Mouse (Mus musculus) liver, embryonic 18 days (tissue): ENCODE data around the gene Tex26. TPM values are rescaled to one million over a fixed set of nuclear protein-coding genes. Genes with fewer than 3 reads are reported as not detected.

Experiments
- polyA plus RNA-seq: library from polyadenylated mRNA; depleted of rRNA; stranded (reverse); fragments of >200 nt; gene quantifications from 2 replicates; pipeline ENCODE4 v1.2.3, GENCODE M21; 2012; rRNA removed

Gene Tex26
- 0.03 TPM in 1 of 2 replicates, not detected in the other for polyA plus RNA-seq

DNA sequence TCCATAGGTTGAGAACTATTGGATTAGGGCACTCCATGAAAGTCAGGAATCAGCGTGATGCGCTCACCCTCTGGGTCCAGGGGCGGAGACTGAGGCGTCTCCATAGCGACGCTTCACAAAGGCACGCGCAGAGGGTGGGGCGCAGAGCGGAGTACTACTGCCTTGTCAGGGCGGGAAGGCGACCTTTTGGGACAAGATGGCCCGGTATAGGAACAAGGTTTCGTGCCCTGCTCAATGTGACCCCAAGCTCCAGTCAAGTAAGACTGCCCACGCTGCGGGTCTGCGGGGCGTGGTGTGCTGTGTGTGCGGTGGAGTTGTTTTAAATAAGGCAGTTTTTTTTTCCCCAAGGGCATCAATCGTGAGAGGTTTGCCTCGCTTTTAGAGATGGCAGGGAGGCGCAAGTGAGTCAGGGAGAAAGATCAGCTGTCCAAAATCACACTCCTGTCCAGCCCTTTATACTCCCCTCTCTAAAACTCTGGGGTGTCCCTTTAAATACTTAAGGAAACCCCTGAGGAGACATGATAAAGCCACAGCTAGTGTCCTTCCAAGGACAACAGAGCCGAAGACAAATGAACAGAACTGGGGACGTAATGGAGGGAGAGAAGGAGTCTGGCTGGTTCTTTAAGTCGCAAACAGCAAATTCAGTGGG, at the start of gene Tex26:
Tex26 (plus strand) TSS at position 130 of the 649 bp plus-strand sequence.

DNA sequence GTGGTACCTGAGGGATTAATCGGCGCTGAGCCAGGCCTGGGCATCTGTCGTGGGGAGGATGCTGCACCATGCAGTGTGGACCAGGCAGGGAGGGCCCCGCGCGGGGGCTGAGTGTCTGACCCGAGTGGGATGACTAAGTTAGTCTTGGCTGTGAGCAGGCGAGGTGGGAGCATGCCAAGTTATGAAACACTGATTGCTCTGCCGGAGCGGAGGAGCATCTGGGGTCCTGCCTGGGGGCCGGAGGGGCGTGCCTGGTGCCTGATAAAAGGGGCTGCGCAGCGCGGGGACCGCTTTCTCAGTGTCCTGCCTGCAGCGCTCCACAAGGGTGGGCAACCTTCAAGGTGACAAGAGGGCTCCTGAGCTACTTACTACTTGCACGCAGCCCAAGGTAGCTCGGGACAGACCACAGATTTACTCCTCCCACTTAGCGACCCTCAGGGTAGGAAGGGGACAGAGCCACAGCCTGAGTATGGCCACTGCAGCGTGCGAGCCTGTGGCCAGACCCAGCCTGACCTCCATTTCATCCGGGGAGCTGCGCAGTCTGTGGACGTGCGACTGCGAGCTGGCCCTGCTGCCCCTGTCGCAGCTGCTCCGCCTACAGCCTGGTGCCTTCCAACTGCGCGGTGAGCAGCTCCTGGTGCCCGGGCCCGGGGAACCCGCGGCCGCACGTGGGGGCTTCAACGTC, 27.8 kb upstream of the Tex26 start, which contains the start of gene Medag:
Medag (plus strand) TSS at position 241 of the 685 bp plus-strand sequence.

Other genes starting within 250 kb of the Tex26 start
- 79.1 and 97.0 TPM in 2 replicates for gene Alox5ap, start 174.9 kb upstream of the Tex26 start, polyA plus RNA-seq
- 0.32 and 0.35 TPM in 2 replicates for gene Medag, start 27.9 kb upstream of the Tex26 start, polyA plus RNA-seq
- 0.01 TPM in 1 of 2 replicates, not detected in the other for gene Wdr95, start 89.0 kb downstream of the Tex26 start, polyA plus RNA-seq
- gene Hsph1, start 196.7 kb downstream of the Tex26 start, polyA plus RNA-seq, result 12.5 and 15.3 TPM in 2 replicates
- 1.9 and 2.2 TPM in 2 replicates for gene B3glct, start 238.6 kb downstream of the Tex26 start, polyA plus RNA-seq